Mouse (Mus musculus): ENCODE data around the gene Abcd4.

The Abcd4 gene

GRCm38 (mm10) chr12:84616977-84617630, at the start of gene Abcd4:
Abcd4 (minus strand) TSS chr12:84617413.
- Histone ChIP-seq H3K27me3 (ENCODE audit: control insufficient read depth, insufficient read depth, low read length, poor library complexity, severe bottlenecking) (no peaks in the 10 kb centered on the region), H3K36me3 (ENCODE audit: control insufficient read depth, insufficient read depth, low read length, poor library complexity, severe bottlenecking) (no peaks in the 10 kb centered on the region)
- DNase-seq (ENCODE audit: low read depth, low spot score): peak; percentile 93

- no peaks in the 10 kb centered on the region for H3K36me3 ChIP-seq (ENCODE audit: control insufficient read depth, insufficient read depth, low read length, poor library complexity, severe bottlenecking)
- no peaks in the 10 kb centered on the region for H3K27me3 ChIP-seq (ENCODE audit: control insufficient read depth, insufficient read depth, low read length, poor library complexity, severe bottlenecking)
- peak; percentile 73 for DNase-seq (ENCODE audit: low read depth, low spot score)
Observed at GRCm38 (mm10) chr12:84653912-84654311, 36.7 kb upstream of the Abcd4 start.

GRCm38 (mm10) chr12:84650234-84650633, 33.0 kb upstream of the Abcd4 start:
- Histone ChIP-seq H3K27me3 (ENCODE audit: control insufficient read depth, insufficient read depth, low read length, poor library complexity, severe bottlenecking) (no peaks in the 10 kb centered on the region), H3K36me3 (ENCODE audit: control insufficient read depth, insufficient read depth, low read length, poor library complexity, severe bottlenecking) (no peaks in the 10 kb centered on the region)
- no peak for DNase-seq (ENCODE audit: low read depth, low spot score)

GRCm38 (mm10) chr12:84640654-84641053, 23.4 kb upstream of the Abcd4 start, which contains the start of gene Vrtn:
Vrtn (plus strand) TSS chr12:84641019.
- no peak for DNase-seq (ENCODE audit: low read depth, low spot score)
- H3K27me3 ChIP-seq (ENCODE audit: control insufficient read depth, insufficient read depth, low read length, poor library complexity, severe bottlenecking): 0 out of 2 replicates have a peak, but pooled peaks cover 4% of the 10 kb centered on the region
- no peaks in the 10 kb centered on the region for H3K36me3 ChIP-seq (ENCODE audit: control insufficient read depth, insufficient read depth, low read length, poor library complexity, severe bottlenecking)

GRCm38 (mm10) chr12:84640253-84640652, 23.0 kb upstream of the Abcd4 start:
- Histone ChIP-seq H3K36me3 (ENCODE audit: control insufficient read depth, insufficient read depth, low read length, poor library complexity, severe bottlenecking) (no peaks in the 10 kb centered on the region), H3K27me3 (ENCODE audit: control insufficient read depth, insufficient read depth, low read length, poor library complexity, severe bottlenecking) (0 out of 2 replicates have a peak, but pooled peaks cover 4% of the 10 kb centered on the region)
- DNase-seq (ENCODE audit: low read depth, low spot score): no peak

DNA sequence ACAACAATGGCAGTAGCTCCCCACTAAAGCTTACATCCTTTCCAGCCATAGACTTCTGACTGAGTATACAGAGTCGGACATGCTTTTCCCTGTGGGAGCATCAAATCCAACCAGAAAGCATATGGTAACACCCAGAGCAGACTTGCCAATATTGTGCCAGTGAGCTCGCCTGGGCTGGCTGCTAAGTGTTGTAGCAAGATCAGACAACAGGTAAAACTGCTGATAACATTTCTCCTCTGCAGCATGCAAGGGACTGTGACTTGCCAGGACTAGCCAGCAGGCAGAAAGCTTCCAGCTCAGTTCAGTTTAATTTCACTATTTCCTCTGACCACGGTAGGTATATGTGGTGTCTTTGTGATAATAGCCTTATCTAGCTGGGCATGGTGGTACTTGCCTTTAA, 14.7 kb upstream of the Abcd4 start:
- Histone ChIP-seq H3K36me3 (ENCODE audit: control insufficient read depth, insufficient read depth, low read length, poor library complexity, severe bottlenecking) (no peaks in the 10 kb centered on the region), H3K27me3 (ENCODE audit: control insufficient read depth, insufficient read depth, low read length, poor library complexity, severe bottlenecking) (no peaks in the 10 kb centered on the region)
- no peak for DNase-seq (ENCODE audit: low read depth, low spot score)

DNA sequence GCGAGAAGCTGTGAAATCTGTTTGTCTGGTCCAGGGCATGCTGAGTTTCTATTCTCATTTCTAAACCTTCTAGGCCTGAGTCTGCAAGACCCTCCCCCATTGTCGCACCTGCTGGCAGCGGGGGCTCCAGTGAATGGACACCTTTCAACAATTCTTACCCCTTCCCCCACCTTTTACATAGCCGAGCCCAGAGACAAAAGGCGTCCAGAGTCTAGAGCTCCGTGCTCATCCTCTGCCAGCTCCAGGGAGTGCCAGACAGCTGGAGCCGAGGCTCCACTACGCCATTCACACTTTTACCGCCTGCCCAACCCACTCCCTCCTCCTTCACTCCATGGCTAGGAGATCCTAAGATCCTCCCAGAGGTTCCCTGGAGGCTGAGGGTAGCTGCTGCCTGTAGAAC, 7.9 kb upstream of the Abcd4 start:
- Histone ChIP-seq H3K27me3 (ENCODE audit: control insufficient read depth, insufficient read depth, low read length, poor library complexity, severe bottlenecking) (peaks cover 4% of the 10 kb centered on the region; the same call in 1 of the 2 replicates), H3K36me3 (ENCODE audit: control insufficient read depth, insufficient read depth, low read length, poor library complexity, severe bottlenecking) (no peaks in the 10 kb centered on the region)
- DNase-seq (ENCODE audit: low read depth, low spot score): no peak

DNA sequence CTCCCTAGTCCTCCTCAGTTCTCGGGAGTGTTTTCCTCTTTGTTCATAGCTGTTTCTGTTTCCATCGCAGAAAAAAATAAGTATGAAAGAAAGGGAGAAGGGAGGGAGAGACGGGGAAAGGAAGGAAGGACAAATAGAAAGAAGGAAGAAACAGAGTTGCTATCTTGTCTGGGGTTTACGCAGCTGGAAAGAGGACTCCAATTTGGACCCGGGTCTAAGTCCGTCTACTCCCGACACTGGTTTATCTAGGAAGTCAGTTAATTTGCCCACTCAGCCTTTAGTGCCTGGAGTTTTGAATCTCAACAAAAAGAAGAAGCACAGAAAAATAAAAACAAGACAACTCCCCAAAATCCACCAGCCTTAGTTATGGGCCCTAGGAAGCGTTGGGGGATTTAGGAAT, 7.4 kb upstream of the Abcd4 start:
- no peak for DNase-seq (ENCODE audit: low read depth, low spot score)
- H3K27me3 ChIP-seq (ENCODE audit: control insufficient read depth, insufficient read depth, low read length, poor library complexity, severe bottlenecking): peaks cover 4% of the 10 kb centered on the region; the same call in 1 of the 2 replicates
- no peaks in the 10 kb centered on the region for H3K36me3 ChIP-seq (ENCODE audit: control insufficient read depth, insufficient read depth, low read length, poor library complexity, severe bottlenecking)

GRCm38 (mm10) chr12:84620975-84621374, 3.8 kb upstream of the Abcd4 start:
- Histone ChIP-seq H3K36me3 (ENCODE audit: control insufficient read depth, insufficient read depth, low read length, poor library complexity, severe bottlenecking) (no peaks in the 10 kb centered on the region), H3K27me3 (ENCODE audit: control insufficient read depth, insufficient read depth, low read length, poor library complexity, severe bottlenecking) (peaks cover 4% of the 10 kb centered on the region; the same call in 1 of the 2 replicates)
- DNase-seq (ENCODE audit: low read depth, low spot score): no peak

DNA sequence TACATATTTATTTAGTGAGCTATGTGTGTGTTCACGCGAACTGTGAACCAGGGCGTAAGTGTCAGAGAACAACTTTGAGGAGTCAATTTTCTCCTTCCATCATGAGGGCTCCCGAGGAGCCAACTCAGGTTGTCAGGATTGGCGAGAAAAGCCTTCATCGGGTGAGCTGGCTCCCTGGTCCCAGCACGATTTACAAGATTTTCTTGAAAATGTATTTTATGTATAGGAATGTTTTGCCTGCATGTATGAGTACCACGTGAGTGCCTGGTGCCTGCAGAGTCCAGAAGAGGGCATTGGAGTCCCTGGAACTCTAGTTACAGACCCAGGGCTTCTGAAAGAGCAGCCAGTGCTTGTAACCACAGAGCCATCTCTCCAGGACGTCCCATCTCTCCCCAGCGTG, 450 bp upstream of the Abcd4 start:
- no peaks in the 10 kb centered on the region for H3K27me3 ChIP-seq (ENCODE audit: control insufficient read depth, insufficient read depth, low read length, poor library complexity, severe bottlenecking)
- no peaks in the 10 kb centered on the region for H3K36me3 ChIP-seq (ENCODE audit: control insufficient read depth, insufficient read depth, low read length, poor library complexity, severe bottlenecking)
- peak; percentile 32 for DNase-seq (ENCODE audit: low read depth, low spot score)

- no peak for DNase-seq (ENCODE audit: low read depth, low spot score)
- H3K27me3 ChIP-seq (ENCODE audit: control insufficient read depth, insufficient read depth, low read length, poor library complexity, severe bottlenecking): no peaks in the 10 kb centered on the region
Observed at GRCm38 (mm10) chr12:84614524-84614923, 2.7 kb downstream of the Abcd4 start.

DNA sequence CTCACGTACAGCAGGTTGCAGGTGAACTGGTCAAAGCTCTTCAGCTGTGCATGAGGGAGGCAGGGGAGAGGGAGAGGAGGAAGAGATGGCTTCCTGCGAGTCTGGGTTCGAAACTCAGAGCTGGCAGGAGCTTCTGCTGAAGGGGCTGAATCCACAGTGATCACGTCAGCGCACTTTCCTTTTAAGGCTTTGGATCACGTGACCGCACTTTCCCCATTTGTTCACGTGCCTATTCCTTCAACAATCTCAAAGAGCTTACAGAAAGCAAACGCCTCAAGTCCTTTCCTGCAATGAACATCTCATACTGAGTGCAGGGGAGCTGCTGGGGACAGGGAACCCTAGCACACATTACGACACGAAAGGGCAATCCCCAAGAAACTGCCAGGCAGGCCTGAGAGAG, 3.2 kb downstream of the Abcd4 start:
- Histone ChIP-seq H3K27me3 (ENCODE audit: control insufficient read depth, insufficient read depth, low read length, poor library complexity, severe bottlenecking) (no peaks in the 10 kb centered on the region), H3K36me3 (ENCODE audit: control insufficient read depth, insufficient read depth, low read length, poor library complexity, severe bottlenecking) (no peaks in the 10 kb centered on the region)
- no peak for DNase-seq (ENCODE audit: low read depth, low spot score)

More at GRCm38 (mm10) chr12:84614524-84614923, 2.7 kb downstream of the Abcd4 start:
- no peaks in the 10 kb centered on the region for H3K36me3 ChIP-seq (ENCODE audit: control insufficient read depth, insufficient read depth, low read length, poor library complexity, severe bottlenecking)

- Histone ChIP-seq H3K36me3 (ENCODE audit: control insufficient read depth, insufficient read depth, low read length, poor library complexity, severe bottlenecking) (no peaks in the 10 kb centered on the region), H3K27me3 (ENCODE audit: control insufficient read depth, insufficient read depth, low read length, poor library complexity, severe bottlenecking) (no peaks in the 10 kb centered on the region)
- DNase-seq (ENCODE audit: low read depth, low spot score): no peak
Observed at GRCm38 (mm10) chr12:84612518-84612917, 4.7 kb downstream of the Abcd4 start.

- no peak for DNase-seq (ENCODE audit: low read depth, low spot score)
- no peaks in the 10 kb centered on the region for H3K36me3 ChIP-seq (ENCODE audit: control insufficient read depth, insufficient read depth, low read length, poor library complexity, severe bottlenecking)
- H3K27me3 ChIP-seq (ENCODE audit: control insufficient read depth, insufficient read depth, low read length, poor library complexity, severe bottlenecking): no peaks in the 10 kb centered on the region
Observed at GRCm38 (mm10) chr12:84611718-84612117, 5.5 kb downstream of the Abcd4 start.

DNA sequence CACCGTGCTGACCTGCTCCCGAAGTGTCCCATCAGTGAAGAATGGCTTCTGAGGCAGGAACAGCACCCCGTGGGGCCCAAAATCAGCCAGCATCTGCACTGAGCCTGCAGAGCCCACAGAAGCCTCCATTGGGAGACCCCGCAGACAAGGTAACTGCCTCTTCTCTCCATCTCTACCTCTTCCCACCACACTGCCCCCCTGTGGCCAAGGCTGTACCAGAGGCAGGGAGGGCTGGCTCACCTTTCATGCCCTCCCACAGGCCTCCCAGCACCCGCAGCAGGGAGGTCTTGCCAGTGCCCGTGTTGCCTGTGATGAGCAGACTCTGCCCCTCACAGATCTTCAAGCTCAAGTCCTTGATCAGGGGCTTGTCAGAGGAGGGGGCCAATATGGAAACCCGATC, 11.4 kb downstream of the Abcd4 start:
- Histone ChIP-seq H3K27me3 (ENCODE audit: control insufficient read depth, insufficient read depth, low read length, poor library complexity, severe bottlenecking) (no peaks in the 10 kb centered on the region), H3K36me3 (ENCODE audit: control insufficient read depth, insufficient read depth, low read length, poor library complexity, severe bottlenecking) (peaks cover 5% of the 10 kb centered on the region; the same call in 1 of the 2 replicates)
- peak; percentile 22 for DNase-seq (ENCODE audit: low read depth, low spot score)

DNA sequence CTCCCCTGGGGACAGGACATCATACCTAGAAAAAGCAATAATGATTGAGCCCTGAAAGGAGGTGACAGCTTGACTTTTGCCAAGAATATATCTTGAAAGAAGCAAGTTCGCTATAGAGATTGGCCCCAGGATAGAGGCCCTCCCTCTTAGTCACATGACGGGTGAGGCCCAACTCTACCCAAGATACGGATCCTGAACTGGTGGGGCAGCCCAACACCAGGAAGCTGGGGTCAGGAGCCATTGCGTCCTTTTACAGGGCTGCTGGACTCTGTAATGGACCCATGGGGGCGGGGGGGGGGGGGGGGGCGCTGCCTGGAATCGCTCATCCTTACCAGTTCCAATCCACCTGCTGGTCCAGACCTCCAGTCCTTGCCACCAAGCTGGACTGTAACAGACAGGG, 13.2 kb downstream of the Abcd4 start:
- Histone ChIP-seq H3K36me3 (ENCODE audit: control insufficient read depth, insufficient read depth, low read length, poor library complexity, severe bottlenecking) (peaks cover 5% of the 10 kb centered on the region; the same call in 1 of the 2 replicates), H3K27me3 (ENCODE audit: control insufficient read depth, insufficient read depth, low read length, poor library complexity, severe bottlenecking) (no peaks in the 10 kb centered on the region)
- DNase-seq (ENCODE audit: low read depth, low spot score): no peak

All from splenic B cell, adult 2 months (primary cell).